Mouse (Mus musculus) liver, embryonic 13.5 days (tissue): ENCODE data around the gene Prkcb. TPM values are rescaled to one million over a fixed set of nuclear protein-coding genes. Genes with fewer than 3 reads are reported as not detected.

Source experiments
- ATAC-seq: fragments of 200-750 bp; cut with Nextera tagmentation; 2 replicates; pipeline ENCODE4 v1.8.0; 2017; ENCODE audit warnings: low read depth, mild to moderate bottlenecking, moderate number of reproducible peaks, moderate library complexity
- DNase-seq: peaks from one replicate; pipeline ENCODE4 v3.0.0; 2022
- H3K27ac ChIP-seq: fragments of 300-500 bp; sonication (generic); 2 replicates; pipeline ENCODE4 v1.5.1; 2015; ENCODE audit warnings: moderate library complexity, mild to moderate bottlenecking, inconsistent platforms
- H3K27me3 ChIP-seq: fragments of 300-500 bp; sonication (generic); 2 replicates; pipeline ENCODE4 v1.6.1; 2015; ENCODE audit warnings: mild to moderate bottlenecking, inconsistent platforms
- H3K36me3 ChIP-seq: fragments of 300-500 bp; sonication (generic); 2 replicates; pipeline ENCODE4 v1.6.1; 2015; ENCODE audit warnings: mild to moderate bottlenecking, inconsistent platforms
- H3K4me1 ChIP-seq: fragments of 300-500 bp; sonication (generic); replicated peaks from 2 replicates; pipeline ENCODE4 v1.6.1; 2015; ENCODE audit warnings: inconsistent platforms
- H3K4me2 ChIP-seq: fragments of 300-500 bp; sonication (generic); 2 replicates; pipeline ENCODE4 v1.6.1; 2015; ENCODE audit warnings: inconsistent platforms, mild to moderate bottlenecking, moderate library complexity
- H3K4me3 ChIP-seq: fragments of 300-500 bp; sonication (generic); replicated peaks from 2 replicates; pipeline ENCODE4 v1.5.1; 2015; ENCODE audit warnings: mild to moderate bottlenecking, inconsistent platforms
- H3K9ac ChIP-seq: fragments of 300-500 bp; sonication (generic); 2 replicates; pipeline ENCODE4 v1.6.1; 2015; ENCODE audit warnings: mild to moderate bottlenecking, inconsistent platforms
- H3K9me3 ChIP-seq: fragments of 300-500 bp; sonication (generic); replicated peaks from 2 replicates; pipeline ENCODE4 v1.6.1; 2016; ENCODE audit warnings: inconsistent platforms
- WGBS: fragments of 180-500 bp; shearing (Covaris S2); methylation state at CpG from one replicate; pipeline ENCODE4 v1.1.7; 2015; ENCODE audit not compliant: insufficient replicate concordance; 5-methylcytosine and 5-hydroxymethylcytosine counted together
- polyA plus RNA-seq: library from polyadenylated mRNA; unstranded; fragments of >200 nt; fragmentation: Nextera tagmentation; extraction: Ambion mirVana; gene quantifications from 2 replicates; pipeline ENCODE4 v1.2.1, GENCODE M21; 2015

Prkcb gene
- polyA plus RNA-seq, 1 experiment from 2014 or later: 2.3 TPM

DNA sequence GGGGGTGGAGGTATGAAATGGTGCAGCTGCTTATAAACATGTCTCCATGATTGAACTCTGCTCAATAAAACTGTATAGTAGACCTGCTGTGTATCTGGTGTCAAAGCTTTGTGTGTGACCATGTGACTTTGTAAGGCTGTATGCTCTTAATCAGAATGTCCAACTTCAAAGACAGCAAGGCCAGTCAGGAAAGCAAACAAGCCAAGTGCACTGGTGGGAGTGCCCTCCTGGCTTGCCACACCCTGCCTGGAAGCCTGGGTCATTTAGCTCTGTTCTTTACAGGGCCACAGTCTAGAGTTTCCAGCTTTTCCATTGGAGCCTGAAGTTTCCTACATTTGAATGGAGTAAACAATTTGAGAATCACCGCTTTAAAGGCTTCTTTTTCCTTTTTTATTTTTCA, 148.8 kb downstream of the Prkcb start:
- no peaks in the 10 kb centered on the region for H3K36me3 ChIP-seq
- no peak overlapping the region for H3K9ac ChIP-seq
- no peak for ATAC-seq
- no peaks in the 10 kb centered on the region for H3K27me3 ChIP-seq
- H3K27ac ChIP-seq: no peak overlapping the region
- no peaks in the 10 kb centered on the region for H3K4me1 ChIP-seq
- H3K9me3 ChIP-seq: no peaks in the 10 kb centered on the region
- no peak overlapping the region for H3K4me3 ChIP-seq
- H3K4me2 ChIP-seq: no peak overlapping the region
- no peak for DNase-seq
- WGBS: 79% methylated on average over 1 of the region's 1 CpGs

DNA sequence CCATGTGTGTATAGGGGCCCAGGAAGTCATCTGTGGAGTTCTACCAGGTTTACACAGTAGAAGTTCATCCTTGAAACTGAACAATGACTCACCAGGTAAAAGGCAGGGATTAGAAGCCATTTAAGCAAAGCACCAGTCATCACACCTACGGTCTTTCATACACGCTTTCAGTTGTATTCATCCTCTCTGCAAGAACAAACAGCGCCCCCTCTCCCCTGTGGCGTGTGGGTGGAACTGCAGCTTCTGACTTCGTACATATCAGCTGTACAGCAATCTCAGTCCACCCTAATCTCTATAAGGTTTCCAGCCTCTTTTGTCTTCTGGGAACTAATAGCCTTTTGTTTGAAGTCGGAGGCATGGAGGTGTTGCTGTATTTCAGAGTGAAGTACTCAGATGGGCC, 156.5 kb downstream of the Prkcb start:
- no peak for DNase-seq
- 46% methylated on average over 6 of the region's 6 CpGs for WGBS

DNA sequence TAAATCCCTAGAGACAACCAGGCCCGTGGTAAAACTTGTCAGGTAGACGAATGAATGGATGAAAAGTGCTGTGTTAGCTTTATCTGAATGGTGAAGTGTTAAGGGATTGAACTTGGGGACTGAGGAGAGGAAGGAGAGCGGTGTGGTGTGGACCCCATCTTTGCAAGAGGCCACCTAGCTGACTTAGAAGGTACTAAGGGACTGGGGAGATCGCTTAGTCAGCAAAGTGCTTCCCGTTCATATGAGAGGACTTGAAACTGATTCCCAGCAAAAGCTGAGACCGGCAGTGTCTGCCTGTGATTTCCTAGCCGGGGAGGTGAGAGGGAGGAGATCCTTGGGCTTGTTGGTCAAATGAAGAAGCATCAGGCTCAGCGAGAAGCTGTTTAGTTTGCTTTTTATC, 164.1 kb downstream of the Prkcb start:
- Histone ChIP-seq H3K36me3 (no peaks in the 10 kb centered on the region), H3K27ac (no peak overlapping the region), H3K9me3 (no peaks in the 10 kb centered on the region), H3K4me2 (no peak overlapping the region), H3K27me3 (no peaks in the 10 kb centered on the region), H3K4me3 (no peak overlapping the region), H3K4me1 (no peaks in the 10 kb centered on the region), H3K9ac (no peak overlapping the region)
- 64% methylated on average over 8 of the region's 8 CpGs for WGBS
- no peak for ATAC-seq
- DNase-seq: no peak

More for the DNA sequence above, 156.5 kb downstream of the Prkcb start:
- no peak for ATAC-seq
- Histone ChIP-seq H3K9ac (no peak overlapping the region), H3K36me3 (no peaks in the 10 kb centered on the region), H3K27me3 (no peaks in the 10 kb centered on the region), H3K4me1 (no peaks in the 10 kb centered on the region), H3K4me2 (no peak overlapping the region), H3K27ac (no peak overlapping the region), H3K9me3 (no peaks in the 10 kb centered on the region), H3K4me3 (no peak overlapping the region)

DNA sequence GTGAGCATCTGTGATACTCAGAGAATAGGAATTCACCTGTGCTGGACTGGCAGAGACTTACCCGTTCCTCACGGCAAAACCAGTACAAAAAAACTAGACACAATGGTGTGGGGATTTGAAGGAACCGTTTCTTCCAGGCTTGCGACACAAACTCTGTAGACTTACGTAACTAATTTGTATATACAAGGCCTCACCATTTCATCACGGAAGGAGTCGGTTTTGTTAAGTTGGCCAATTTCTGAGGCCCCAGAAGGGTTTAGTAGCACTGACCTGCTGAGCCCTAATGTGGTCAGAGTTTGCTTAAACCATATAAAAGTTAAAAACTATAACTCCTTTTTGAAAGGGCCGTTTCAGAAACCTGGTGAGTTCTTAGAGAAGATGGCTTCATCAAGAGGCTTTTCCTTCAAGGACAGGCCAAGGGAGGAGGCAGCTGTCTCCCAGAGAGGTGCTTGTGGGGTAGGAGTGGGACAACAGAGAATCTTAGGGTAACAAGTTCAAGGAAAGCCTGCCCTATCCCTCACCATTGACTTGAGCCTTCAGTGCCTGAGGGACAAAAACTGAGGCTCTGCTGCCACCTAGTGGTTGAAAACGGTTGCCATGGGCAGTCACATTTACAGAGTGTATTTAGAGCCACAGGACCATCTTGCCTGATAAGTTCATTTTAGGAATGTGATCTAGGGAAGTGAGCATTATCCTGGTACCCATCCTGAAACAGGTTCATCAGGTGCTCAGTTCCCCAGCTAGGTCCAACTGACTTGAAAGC, 170.8 kb downstream of the Prkcb start:
- Histone ChIP-seq H3K4me1 (no peaks in the 10 kb centered on the region), H3K27ac (no peak overlapping the region), H3K27me3 (no peaks in the 10 kb centered on the region), H3K4me2 (no peak overlapping the region), H3K4me3 (no peak overlapping the region), H3K36me3 (no peaks in the 10 kb centered on the region), H3K9me3 (no peaks in the 10 kb centered on the region), H3K9ac (no peak overlapping the region)
- DNase-seq (peak; percentile 36), ATAC-seq (0 out of 2 replicates have a peak, but pooled peaks have one; percentile 29)
- 51% methylated on average over 9 of the region's 9 CpGs for WGBS

DNA sequence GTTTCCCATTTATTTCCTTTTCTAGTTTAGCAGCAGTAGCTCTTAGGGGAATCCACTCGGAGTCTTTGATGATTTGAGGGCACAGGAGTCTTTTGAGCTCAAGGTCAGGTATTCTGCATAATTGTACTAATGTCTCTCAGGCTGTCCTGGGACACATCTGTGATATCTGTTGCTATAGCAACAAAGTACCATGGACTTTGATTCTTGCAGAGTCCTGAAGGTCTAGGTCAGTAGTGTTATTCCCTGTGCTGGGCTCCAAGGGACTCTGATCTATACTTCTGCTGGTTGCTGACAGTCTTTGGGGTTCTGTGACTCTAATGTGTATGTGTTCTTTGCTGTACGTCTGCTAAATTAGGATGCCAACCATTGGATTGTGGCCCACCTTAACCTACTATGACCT, 171.5 kb downstream of the Prkcb start:
- no peak overlapping the region for H3K9ac ChIP-seq
- no peak overlapping the region for H3K4me3 ChIP-seq
- no peak overlapping the region for H3K4me2 ChIP-seq
- DNase-seq (no peak), ATAC-seq (no peak)
- H3K36me3 ChIP-seq: no peaks in the 10 kb centered on the region
- no peaks in the 10 kb centered on the region for H3K9me3 ChIP-seq
- no peaks in the 10 kb centered on the region for H3K27me3 ChIP-seq
- WGBS: 33% methylated on average over 2 of the region's 2 CpGs
- no peaks in the 10 kb centered on the region for H3K4me1 ChIP-seq
- no peak overlapping the region for H3K27ac ChIP-seq

DNA sequence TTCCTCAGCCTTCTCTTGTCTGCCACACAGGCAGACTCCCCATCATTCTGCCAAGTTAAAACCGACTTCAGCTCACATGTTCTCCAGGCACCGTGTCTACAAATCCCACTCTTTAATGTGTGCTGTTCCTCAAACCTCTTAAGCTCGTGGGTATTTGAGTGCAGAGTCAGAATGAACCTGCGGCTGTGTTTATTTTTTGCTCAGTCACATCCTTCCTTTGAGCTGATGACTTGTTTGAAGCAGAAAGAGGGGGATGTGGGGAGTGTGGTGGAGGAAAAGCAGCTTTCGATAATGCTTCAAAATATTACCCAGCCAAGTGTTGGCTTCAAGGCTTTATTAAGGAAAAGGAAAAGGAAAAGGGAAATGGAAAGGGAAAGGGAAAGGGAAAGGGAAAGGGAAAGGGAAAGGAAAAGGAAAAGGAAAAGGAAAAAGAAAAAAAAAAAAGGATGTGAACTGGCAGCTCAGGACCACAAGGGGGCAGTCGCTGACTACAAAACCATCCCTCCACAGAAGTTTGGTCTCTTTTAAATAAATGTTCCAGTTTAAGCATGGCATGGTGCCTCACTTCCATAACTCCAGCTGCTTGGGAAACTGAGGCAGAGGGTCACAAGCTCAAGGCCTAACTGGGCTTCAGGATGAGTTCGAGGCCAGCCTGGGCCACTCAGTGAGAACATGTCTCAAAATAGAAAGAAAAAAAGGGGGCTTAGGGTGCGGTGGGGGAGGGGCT, 177.4 kb downstream of the Prkcb start:
- no peak for DNase-seq
- H3K9me3 ChIP-seq: no peaks in the 10 kb centered on the region
- no peak for ATAC-seq
- H3K4me2 ChIP-seq: no peak overlapping the region
- no peaks in the 10 kb centered on the region; the same call in 1 of the 2 replicates for H3K4me1 ChIP-seq
- no peaks in the 10 kb centered on the region for H3K27me3 ChIP-seq
- 30% methylated on average over 8 of the region's 8 CpGs for WGBS
- H3K36me3 ChIP-seq: no peaks in the 10 kb centered on the region
- H3K4me3 ChIP-seq: no peak overlapping the region
- no peak overlapping the region for H3K27ac ChIP-seq
- no peak overlapping the region for H3K9ac ChIP-seq

DNA sequence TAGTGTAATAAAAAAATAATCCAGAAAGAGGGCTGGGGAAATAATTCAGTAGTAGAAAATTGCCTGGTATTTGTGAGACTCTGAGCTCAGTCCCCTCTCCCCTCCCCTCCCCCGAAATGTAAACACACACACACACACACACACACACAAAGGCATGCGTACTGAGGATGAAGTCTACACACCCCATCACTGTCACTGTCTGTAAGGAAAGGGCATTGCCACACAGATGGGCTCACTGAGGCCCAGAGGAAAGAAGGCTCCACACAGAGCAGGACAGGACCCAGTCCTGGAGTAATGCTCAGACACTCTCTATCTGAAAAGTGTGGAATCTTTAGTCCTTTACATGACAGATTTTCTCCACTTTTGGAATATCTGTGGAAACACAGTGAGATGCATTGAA, 178.2 kb downstream of the Prkcb start:
- no peaks in the 10 kb centered on the region for H3K27me3 ChIP-seq
- no peak overlapping the region for H3K9ac ChIP-seq
- no peak overlapping the region for H3K27ac ChIP-seq
- DNase-seq: no peak
- 81% methylated on average over 2 of the region's 2 CpGs for whole genome bisulfite sequencing
- no peaks in the 10 kb centered on the region for H3K9me3 ChIP-seq
- no peak overlapping the region for H3K4me3 ChIP-seq
- H3K36me3 ChIP-seq: no peaks in the 10 kb centered on the region
- no peaks in the 10 kb centered on the region; the same call in 1 of the 2 replicates for H3K4me1 ChIP-seq
- H3K4me2 ChIP-seq: no peak overlapping the region
- no peak for ATAC-seq

DNA sequence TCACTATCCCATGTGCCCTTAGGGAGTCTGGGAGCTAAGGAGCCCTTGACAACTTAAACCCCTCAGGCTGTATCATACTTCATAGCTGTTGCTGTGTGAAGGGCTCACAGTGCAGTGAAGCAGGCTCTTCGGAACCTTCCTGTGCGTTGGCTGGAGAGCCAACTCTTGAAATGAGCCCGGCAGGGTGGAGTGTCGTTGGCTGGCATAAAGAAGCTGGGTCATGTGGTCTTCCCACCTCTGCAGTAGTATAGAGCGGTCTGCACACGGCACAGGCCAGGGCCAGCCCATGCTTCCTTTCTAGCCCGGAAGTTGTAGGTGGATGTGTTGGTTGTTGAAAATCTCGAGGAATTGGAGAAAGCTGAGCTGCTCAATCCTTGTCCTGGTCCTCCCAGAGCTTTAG, 179.3 kb downstream of the Prkcb start:
- ATAC-seq (no peak), DNase-seq (no peak)
- Histone ChIP-seq H3K4me1 (no peaks in the 10 kb centered on the region; the same call in 1 of the 2 replicates), H3K27ac (no peak overlapping the region), H3K9me3 (no peaks in the 10 kb centered on the region), H3K4me2 (no peak overlapping the region), H3K4me3 (no peak overlapping the region), H3K9ac (no peak overlapping the region), H3K36me3 (no peaks in the 10 kb centered on the region), H3K27me3 (no peaks in the 10 kb centered on the region)
- WGBS: 66% methylated on average over 8 of the region's 8 CpGs

DNA sequence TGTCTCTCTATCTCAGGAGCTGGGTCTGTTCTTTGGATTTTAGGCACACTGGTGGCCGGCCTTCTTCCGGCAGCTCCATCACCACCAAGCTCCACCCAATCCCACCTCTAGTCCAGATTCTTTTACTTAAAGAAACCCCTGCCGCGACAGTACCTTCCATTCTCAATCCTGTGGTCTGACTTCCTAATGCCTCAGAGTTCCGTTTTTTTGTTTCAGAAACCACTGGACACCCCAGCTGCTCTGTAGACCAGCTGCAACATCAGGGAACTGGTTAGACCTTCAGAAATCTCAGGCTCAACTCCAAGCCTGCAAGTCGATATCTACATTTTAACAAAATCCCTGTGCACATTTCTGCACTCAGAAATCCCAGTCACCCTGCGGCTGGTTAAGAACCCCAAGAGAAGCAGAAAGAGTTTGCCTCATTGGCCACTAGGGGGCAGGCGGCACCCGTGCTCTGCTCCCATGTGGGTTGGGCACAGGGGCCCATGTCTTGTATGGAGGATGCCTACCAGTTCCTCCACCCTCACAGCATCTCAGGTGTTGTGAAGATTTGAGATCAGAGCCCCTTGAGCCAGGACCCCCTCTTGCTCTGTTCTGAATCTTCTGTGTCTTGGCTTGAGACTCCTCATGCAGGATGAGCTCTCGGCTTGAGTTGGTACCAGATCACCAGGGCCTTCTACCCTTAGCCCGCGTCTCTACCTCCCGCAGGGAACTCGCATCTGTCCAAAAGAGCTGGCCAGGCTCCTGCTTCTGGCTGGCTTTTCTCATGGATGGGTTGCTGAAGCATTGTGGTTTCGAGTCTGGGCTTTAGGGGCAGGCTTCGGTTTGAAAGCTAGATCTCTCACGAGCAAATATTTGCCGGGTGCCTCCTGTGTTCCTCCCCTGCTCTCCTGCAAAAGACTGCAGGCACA, 182.1 kb downstream of the Prkcb start:
- no peak for ATAC-seq
- 47% methylated on average over 18 of the region's 18 CpGs for WGBS
- peak; percentile 8 for DNase-seq

DNA sequence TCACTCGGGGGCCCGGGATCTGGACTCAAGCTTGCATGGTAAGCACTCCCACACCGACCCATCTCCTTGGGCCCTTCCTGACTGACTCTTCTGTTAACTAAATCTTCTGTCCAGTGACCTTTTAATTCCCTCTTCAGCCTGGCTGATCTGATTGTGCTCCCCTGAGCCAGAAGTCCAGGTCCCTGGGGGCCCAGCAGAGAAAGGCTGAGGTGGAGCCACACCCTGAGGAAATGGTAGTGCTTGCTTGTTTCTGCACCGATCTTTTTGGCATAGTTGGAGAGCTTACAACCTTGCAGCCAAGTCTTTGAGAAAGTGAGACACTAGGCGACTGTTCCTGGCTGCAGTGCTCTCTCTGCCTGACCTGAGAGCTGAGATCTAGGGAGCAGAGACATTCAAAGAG, 183.7 kb downstream of the Prkcb start:
- H3K4me1 ChIP-seq: no peaks in the 10 kb centered on the region
- no peaks in the 10 kb centered on the region for H3K36me3 ChIP-seq
- DNase-seq (no peak), ATAC-seq (no peak)
- no peak overlapping the region for H3K27ac ChIP-seq
- H3K9me3 ChIP-seq: 0 out of 2 replicates have a peak, but pooled peaks cover 6% of the 10 kb centered on the region
- no peak overlapping the region for H3K4me2 ChIP-seq
- H3K9ac ChIP-seq: no peak overlapping the region
- 59% methylated on average over 5 of the region's 5 CpGs for WGBS
- H3K4me3 ChIP-seq: no peak overlapping the region
- H3K27me3 ChIP-seq: no peaks in the 10 kb centered on the region

More for the DNA sequence above, 182.1 kb downstream of the Prkcb start:
- Histone ChIP-seq H3K9me3 (0 out of 2 replicates have a peak, but pooled peaks cover 6% of the 10 kb centered on the region), H3K27me3 (no peaks in the 10 kb centered on the region), H3K4me2 (no peak overlapping the region), H3K4me3 (no peak overlapping the region), H3K9ac (no peak overlapping the region), H3K27ac (no peak overlapping the region), H3K4me1 (no peaks in the 10 kb centered on the region; the same call in 1 of the 2 replicates), H3K36me3 (no peaks in the 10 kb centered on the region)

DNA sequence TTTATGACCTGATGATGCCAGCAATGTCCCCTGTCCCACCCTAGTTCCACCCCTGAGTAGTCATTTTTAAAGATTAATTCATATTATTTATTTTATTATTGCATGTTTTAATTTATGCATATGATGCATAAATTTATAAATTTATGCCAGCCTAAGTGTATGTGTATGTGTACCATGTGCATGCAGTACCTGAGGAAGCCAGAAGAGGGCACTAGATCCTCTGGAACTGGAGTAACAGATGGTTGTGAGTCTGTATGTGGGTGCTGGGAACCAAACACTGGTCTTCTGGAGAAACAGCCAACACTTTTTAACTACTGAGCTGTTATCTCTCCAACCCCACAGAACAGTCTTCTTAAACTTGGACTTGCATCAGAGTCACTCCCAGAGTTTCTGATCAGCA, 186.5 kb downstream of the Prkcb start:
- Histone ChIP-seq H3K36me3 (no peaks in the 10 kb centered on the region), H3K4me2 (no peak overlapping the region), H3K4me1 (no peaks in the 10 kb centered on the region), H3K27me3 (no peaks in the 10 kb centered on the region), H3K9me3 (0 out of 2 replicates have a peak, but pooled peaks cover 6% of the 10 kb centered on the region), H3K4me3 (no peak overlapping the region), H3K27ac (no peak overlapping the region), H3K9ac (no peak overlapping the region)
- DNase-seq (no peak), ATAC-seq (no peak)
